Mouse (Mus musculus): ENCODE results near the gene Hacd2.

DNA sequence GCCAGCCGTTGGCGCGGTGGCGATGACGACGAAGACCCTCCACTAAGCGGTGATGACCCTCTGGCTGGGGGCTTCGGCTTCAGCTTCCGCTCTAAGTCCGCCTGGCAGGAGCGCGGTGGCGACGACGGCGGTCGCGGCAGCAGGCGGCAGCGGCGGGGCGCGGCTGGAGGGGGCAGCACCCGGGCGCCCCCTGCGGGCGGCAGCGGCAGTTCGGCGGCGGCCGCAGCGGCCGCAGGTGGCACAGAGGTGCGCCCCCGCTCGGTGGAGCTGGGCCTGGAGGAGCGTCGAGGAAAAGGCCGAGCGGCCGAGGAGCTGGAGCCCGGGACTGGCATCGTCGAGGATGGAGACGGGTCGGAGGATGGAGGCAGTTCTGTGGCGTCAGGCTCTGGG, 134.1 kb downstream of the Hacd2 start:
- TF ChIP-seq CTCF (IDR thresholded peaks at IDR 0.05; ENCODE audit: borderline replicate concordance, extremely low read depth, insufficient read depth, insufficient read length) (peak; percentile 53), POLR2A (IDR thresholded peaks at IDR 0.05; ENCODE audit: borderline replicate concordance, extremely low read depth, insufficient read depth, insufficient read length, poor library complexity, severe bottlenecking) (no peak)
